Mouse (Mus musculus) gastrocnemius, postnatal 4 days (tissue): Measurements from ENCODE around the gene Vsig10l. TPM values are rescaled to one million over a fixed set of nuclear protein-coding genes. Genes with fewer than 3 reads are reported as not detected.

ENCODE experiments used
- DNase-seq, 2 experiments: peaks; one replicate each; pipeline ENCODE4 v3.0.0; 2021 to 2022; ENCODE audit warnings: low spot score in 2 of 2, mixed read lengths in 2 of 2
- microRNA-seq: library from miRNA; unstranded; fragments of <30 nt; microRNA quantifications from one replicate; pipeline ENCODE4 v1.2.0, GENCODE M21; 2021
- total RNA-seq, 2 experiments: library from RNA; stranded (reverse); gene quantifications; 2 replicates each; pipeline ENCODE4 v1.2.3; 2021

Gene Vsig10l
- total RNA-seq, 2 experiments from 2014 or later: 3.7 to 4.9 TPM

DNA sequence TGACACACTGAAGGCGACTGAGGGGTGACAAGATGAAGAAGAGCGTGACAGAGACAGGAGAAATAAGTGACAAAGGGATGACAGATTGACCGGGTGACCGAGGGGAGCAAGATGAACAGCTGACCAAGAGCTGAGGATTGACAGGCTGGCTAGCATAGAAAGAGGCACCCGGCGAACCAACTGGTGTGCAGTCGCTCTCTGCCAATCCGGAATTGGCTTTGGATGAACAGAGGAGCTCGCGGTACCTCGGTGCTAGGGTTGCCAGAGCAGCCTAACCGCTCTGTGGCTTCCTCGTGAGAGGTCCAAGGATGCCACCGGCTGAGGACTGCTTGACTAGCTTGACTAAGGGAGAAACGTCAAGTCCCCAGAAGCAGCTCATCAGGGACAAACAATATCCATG is 55.4 kb downstream of the Vsig10l start:
- DNase-seq: no peak

Small RNAs within 50 kb of the gene (microRNA-seq; reads per million reads assigned to microRNA genes)
- gene Mir7051: 2.1 reads per million, percentile 2 among the genes with 10 or more reads in this experiment

Other genes starting within 250 kb of the Vsig10l start
- 10 to 100 TPM; 20.0 to 21.5 TPM for gene Zfp715, start 149.9 kb upstream of the Vsig10l start, total RNA-seq
- gene Siglecf, start 111.8 kb upstream of the Vsig10l start, total RNA-seq: under 1 TPM; 0.10 to 0.17 TPM
- gene Siglecg, start 54.9 kb upstream of the Vsig10l start, total RNA-seq: under 1 TPM in 1 of 2 experiments, not detected in 1; 0.10 TPM
- not detected for gene Lim2, start 35.5 kb upstream of the Vsig10l start, total RNA-seq
- not detected for gene Nkg7, start 26.1 kb upstream of the Vsig10l start, total RNA-seq
- gene Cldnd2, start 22.4 kb upstream of the Vsig10l start, total RNA-seq: not detected
- 100 to 1,000 TPM; 408 to 443 TPM for gene Etfb, start 19.1 kb upstream of the Vsig10l start, total RNA-seq
- 1 to 10 TPM; 1.2 to 1.4 TPM for gene Gm45233, start 19.0 kb upstream of the Vsig10l start, total RNA-seq
- under 1 TPM; 0.54 to 0.64 TPM for gene Iglon5, start 26.9 kb downstream of the Vsig10l start, total RNA-seq
- gene 4931406B18Rik, start 42.8 kb downstream of the Vsig10l start, total RNA-seq: not detected
- 1 to 10 TPM; 4.4 to 5.5 TPM for gene Cd33, start 81.3 kb downstream of the Vsig10l start, total RNA-seq
- 1 to 10 TPM; 2.2 to 2.3 TPM for gene Zfp658, start 99.1 kb downstream of the Vsig10l start, total RNA-seq
- gene Zfp719, start 116.5 kb downstream of the Vsig10l start, total RNA-seq: 10 to 100 TPM in 1 of 2 experiments, 1 to 10 TPM in 1; 7.8 to 11.8 TPM
- gene Zfp819, start 144.0 kb downstream of the Vsig10l start, total RNA-seq: not detected
- gene Ceacam18, start 171.6 kb downstream of the Vsig10l start, total RNA-seq: not detected
- gene Siglece, start 197.0 kb downstream of the Vsig10l start, total RNA-seq: 1 to 10 TPM in 1 of 2 experiments, under 1 TPM in 1; 0.91 to 1.1 TPM
- gene Ctu1, start 208.9 kb downstream of the Vsig10l start, total RNA-seq: 1 to 10 TPM; 4.9 to 5.4 TPM
- not detected for gene Klk14, start 227.3 kb downstream of the Vsig10l start, total RNA-seq
- gene Klk13, start 249.4 kb downstream of the Vsig10l start, total RNA-seq: not detected